Mouse (Mus musculus) inflammation-experienced regulatory T-cells (primary cell): ENCODE data around the gene Zfp735. TPM values are rescaled to one million over a fixed set of nuclear protein-coding genes. Genes with fewer than 3 reads are reported as not detected.

ENCODE experiments used
- polyA plus RNA-seq, 2 experiments: library from polyadenylated mRNA; unstranded; fragments of 100-300 nt; shearing (Covaris generic); gene quantifications; one replicate each; pipeline ENCODE4 v1.2.1; 2017

The Zfp735 gene
- not detected for polyA plus RNA-seq

DNA sequence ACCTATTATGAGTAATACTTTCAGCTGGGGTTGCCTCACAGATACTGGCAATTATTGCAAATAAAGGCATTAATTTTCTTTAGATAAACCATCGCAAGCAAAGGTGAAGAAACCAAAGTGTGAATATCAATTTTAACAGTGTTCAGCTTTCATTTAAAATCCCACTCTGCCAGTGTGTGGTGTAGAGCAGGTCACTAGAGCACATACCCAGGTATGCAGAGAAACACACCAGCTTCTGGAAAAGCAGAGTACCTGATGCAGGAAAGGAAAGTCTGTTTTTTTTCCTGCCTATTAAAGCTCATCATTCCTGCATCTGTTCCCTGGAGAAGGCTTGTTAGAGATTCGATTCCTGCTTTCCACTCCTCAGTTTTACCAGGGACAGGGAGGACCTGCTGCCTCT, at the start of gene Zfp735:
Gene Zfp735 (plus strand): TSS at position 301 of the 400 bp plus-strand sequence.

Other genes with a start within 250 kb of the Zfp735 start
- not detected for gene Olfr380, start 231.3 kb upstream of the Zfp735 start, polyA plus RNA-seq
- not detected for gene Olfr381, start 197.2 kb upstream of the Zfp735 start, polyA plus RNA-seq
- not detected for gene Olfr382, start 171.6 kb upstream of the Zfp735 start, polyA plus RNA-seq
- gene Olfr385, start 95.8 kb upstream of the Zfp735 start, polyA plus RNA-seq: under 1 TPM in 1 of 2 experiments, not detected in 1; 0.10 TPM
- not detected for gene Olfr384, start 90.2 kb upstream of the Zfp735 start, polyA plus RNA-seq
- under 1 TPM in 1 of 2 experiments, not detected in 1; 0.18 TPM for gene Olfr389, start 91.9 kb downstream of the Zfp735 start, polyA plus RNA-seq
- gene Olfr390, start 94.2 kb downstream of the Zfp735 start, polyA plus RNA-seq: under 1 TPM; 0.14 to 0.53 TPM
- gene Olfr391-ps, start 114.3 kb downstream of the Zfp735 start, polyA plus RNA-seq: under 1 TPM in 1 of 2 experiments, not detected in 1; 0.27 TPM
- under 1 TPM in 1 of 2 experiments, not detected in 1; 0.08 TPM for gene Olfr392, start 128.3 kb downstream of the Zfp735 start, polyA plus RNA-seq
- gene Olfr393, start 162.7 kb downstream of the Zfp735 start, polyA plus RNA-seq: under 1 TPM; 0.11 to 0.22 TPM
- gene Olfr394, start 202.0 kb downstream of the Zfp735 start, polyA plus RNA-seq: not detected
- gene Olfr395, start 220.5 kb downstream of the Zfp735 start, polyA plus RNA-seq: not detected
- 1 to 10 TPM in 1 of 2 experiments, under 1 TPM in 1; 0.96 to 1.5 TPM for gene Olfr23, start 247.9 kb downstream of the Zfp735 start, polyA plus RNA-seq